Mouse (Mus musculus) lung, adult 2 months (tissue): ENCODE measurements around the gene Aatk. TPM values are rescaled to one million over a fixed set of nuclear protein-coding genes. Genes with fewer than 3 reads are reported as not detected.

Experiments
- DNase-seq: peaks from one replicate; pipeline ENCODE4 v3.0.0; 2022
- H3K4me1 ChIP-seq: fragments of 200-500 bp; 2 replicates; pipeline ENCODE4 v1.6.1; 2011; ENCODE audit warnings: low read length; ENCODE audit not compliant: control insufficient read depth, insufficient read depth
- H3K4me3 ChIP-seq: fragments of 200-500 bp; replicated peaks from 2 replicates; pipeline ENCODE3; 2011; ENCODE audit warnings: low read depth, mild to moderate bottlenecking, control low read depth, low read length; ENCODE audit errors: extremely low read depth
- CTCF ChIP-seq: fragments of 200-500 bp; IDR thresholded peaks from 2 replicates; pipeline ENCODE4 v1.5.1; 2011; ENCODE audit warnings: mild to moderate bottlenecking, low read length, control low read depth; ENCODE audit not compliant: insufficient read depth
- POLR2A ChIP-seq: fragments of 200-500 bp; IDR thresholded peaks from 2 replicates; pipeline ENCODE4 v1.6.1; 2011; ENCODE audit warnings: low read depth, mild to moderate bottlenecking, control low read depth, low read length, borderline replicate concordance; ENCODE audit errors: extremely low read depth
- WGBS: fragments of 180-500 bp; shearing (Covaris S2); methylation state at CpG from one replicate; pipeline ENCODE4 v1.1.7; 2018; 5-methylcytosine and 5-hydroxymethylcytosine counted together
- polyA plus RNA-seq: library from polyadenylated mRNA; depleted of rRNA; stranded (reverse); fragments of >200 nt; gene quantifications from 2 replicates; pipeline ENCODE4 v1.2.3, GENCODE M21; 2012

Gene Aatk
- polyA plus RNA-seq, 1 experiment, result 38.7 TPM

- Histone ChIP-seq H3K4me3 (no peak overlapping the region), H3K4me1 (no peaks in the 10 kb centered on the region)
- TF ChIP-seq POLR2A (no peak), CTCF (no peak)
- DNase-seq, result no peak
- WGBS, result 87% methylated on average over 4 of the region's 4 CpGs
Observed at GRCm38 (mm10) chr11:120053846-120054245, 6.9 kb upstream of the Aatk start.

- no peak for TF ChIP-seq CTCF
- TF ChIP-seq POLR2A, result no peak
- peaks cover 3% of the 10 kb centered on the region; the same call in 1 of the 2 replicates for H3K4me1 ChIP-seq
- H3K4me3 ChIP-seq, result no peak overlapping the region
- 48% methylated on average over 9 of the region's 9 CpGs for WGBS
- DNase-seq, result no peak
Observed at GRCm38 (mm10) chr11:120052274-120052673, 5.3 kb upstream of the Aatk start.

GRCm38 (mm10) chr11:120051124-120051811 is 4.3 kb upstream of the Aatk start:
- no peak for DNase-seq
- Histone ChIP-seq H3K4me3 (no peak overlapping the region), H3K4me1 (peaks cover 3% of the 10 kb centered on the region; the same call in 1 of the 2 replicates)
- TF ChIP-seq CTCF (no peak), POLR2A (no peak)
- 58% methylated on average over 14 of the region's 14 CpGs for WGBS

GRCm38 (mm10) chr11:120049067-120049466 is 2.1 kb upstream of the Aatk start:
- H3K4me1 ChIP-seq, result peaks cover 3% of the 10 kb centered on the region; the same call in 1 of the 2 replicates
- H3K4me3 ChIP-seq, result no peak overlapping the region
- no peak for DNase-seq
- no peak for TF ChIP-seq CTCF
- TF ChIP-seq POLR2A, result no peak
- WGBS, result 82% methylated on average over 8 of the region's 8 CpGs

- TF ChIP-seq POLR2A, result no peak
- no peak for TF ChIP-seq CTCF
- 26% methylated on average over 23 of the region's 23 CpGs for WGBS
- peaks cover 3% of the 10 kb centered on the region; the same call in 1 of the 2 replicates for H3K4me1 ChIP-seq
- DNase-seq, result no peak
- H3K4me3 ChIP-seq, result no peak overlapping the region
Observed at GRCm38 (mm10) chr11:120048252-120048556, 1.2 kb upstream of the Aatk start.

- no peak for DNase-seq
- Histone ChIP-seq H3K4me3 (peak overlapping the region; percentile 4), H3K4me1 (peaks cover 3% of the 10 kb centered on the region; the same call in 1 of the 2 replicates)
- TF ChIP-seq CTCF (no peak), POLR2A (no peak)
- 31% methylated on average over 23 of the region's 23 CpGs for WGBS
Observed at GRCm38 (mm10) chr11:120047531-120048251, 724 bp upstream of the Aatk start.

GRCm38 (mm10) chr11:120045839-120046552 is 971 bp downstream of the Aatk start:
- 59% methylated on average over 11 of the region's 11 CpGs for WGBS
- no peak for TF ChIP-seq CTCF
- no peak for TF ChIP-seq POLR2A

GRCm38 (mm10) chr11:120045341-120045740 is 1.6 kb downstream of the Aatk start:
- no peak for TF ChIP-seq POLR2A
- no peak for TF ChIP-seq CTCF
- DNase-seq, result no peak
- Histone ChIP-seq H3K4me1 (peaks cover 20% of the 10 kb centered on the region), H3K4me3 (no peak overlapping the region)
- WGBS, result 80% methylated on average over 4 of the region's 4 CpGs

More at GRCm38 (mm10) chr11:120045839-120046552, 971 bp downstream of the Aatk start:
- Histone ChIP-seq H3K4me3 (peak overlapping the region; percentile 63), H3K4me1 (peaks cover 15% of the 10 kb centered on the region)
- no peak for DNase-seq

GRCm38 (mm10) chr11:120042141-120042838 is 4.7 kb downstream of the Aatk start:
- Histone ChIP-seq H3K4me1 (peaks cover 17% of the 10 kb centered on the region), H3K4me3 (no peak overlapping the region)
- DNase-seq, result no peak
- 42% methylated on average over 7 of the region's 7 CpGs for WGBS
- no peak for TF ChIP-seq CTCF
- TF ChIP-seq POLR2A, result no peak
